Mouse (Mus musculus): ENCODE data around the gene Nploc4. TPM values are rescaled to one million over a fixed set of nuclear protein-coding genes. Genes with fewer than 3 reads are reported as not detected.

The Nploc4 gene
- polyA plus RNA-seq (2014; fragmentation: Nextera tagmentation; extraction: Ambion mirVana) = 32.9 and 37.0 TPM in 2 replicates

DNA sequence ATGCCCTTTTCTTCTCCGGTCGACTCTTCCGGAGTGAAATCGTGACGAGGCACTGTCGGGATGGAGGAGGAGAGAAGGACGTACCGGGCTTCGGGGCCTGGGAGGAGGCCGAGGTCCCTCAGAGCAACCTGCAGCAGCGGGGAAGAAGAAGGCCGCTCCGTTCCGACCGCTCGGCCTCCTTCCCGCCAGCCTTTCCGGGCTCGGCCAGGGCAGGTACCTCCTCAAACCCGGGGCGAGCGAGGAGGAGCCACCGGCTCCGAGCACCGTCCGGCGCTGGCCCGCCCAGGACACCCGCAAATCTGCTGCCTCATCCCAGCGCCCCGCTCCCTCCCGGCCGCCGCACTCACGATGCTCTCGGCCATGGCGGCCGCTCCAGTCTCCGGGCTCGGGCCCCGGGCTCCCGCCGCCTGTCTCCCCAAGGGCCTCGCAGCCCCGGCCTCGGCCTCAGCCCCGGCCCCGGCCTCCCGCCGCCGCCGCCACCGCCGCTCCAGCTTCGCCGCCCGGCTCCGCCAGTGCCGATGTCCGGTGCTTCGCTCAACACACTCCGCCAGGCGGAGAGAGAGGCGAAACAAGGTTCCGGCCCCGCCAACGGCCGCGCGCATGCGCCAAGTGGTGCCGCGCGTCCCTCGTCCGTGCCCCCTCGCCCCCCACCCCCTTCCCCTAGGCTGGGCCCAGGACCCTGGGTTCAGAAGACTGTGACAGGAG, at the start of gene Nploc4:
Gene Nploc4, minus strand, starts transcription at position 557 of the 705 bp plus-strand sequence.
- H3K4me1 ChIP-seq (ENCODE audit: control insufficient read depth, insufficient read depth, low read length) = peaks cover 7% of the 10 kb centered on the region; the same call in 1 of the 2 replicates
- H3K27me3 ChIP-seq (ENCODE audit: control insufficient read depth, insufficient read depth, low read length) = no peaks in the 10 kb centered on the region
- peak within 1 kb of the TSS; percentile 94 for H3K9ac ChIP-seq (replicated peaks; ENCODE audit: low read depth, low read length)
- ATAC-seq (ENCODE audit: insufficient number of reproducible peaks, insufficient read depth, low FRiP score, low read depth) = peak; percentile 88
- no peaks in the 10 kb centered on the region for H3K9me3 ChIP-seq (ENCODE audit: control insufficient read depth, low read depth, low read length)
- peak within 1 kb of the TSS; percentile 95 for H3K4me3 ChIP-seq (ENCODE audit: low read depth, low read length)
- H3K36me3 ChIP-seq (ENCODE audit: control insufficient read depth, insufficient read depth, low read length) = peaks cover 18% of the 10 kb centered on the region
- H3K27ac ChIP-seq (ENCODE audit: low read length) = no peak within 1 kb of the TSS; the same call in 1 of the 2 replicates
- H3K4me2 ChIP-seq (replicated peaks; ENCODE audit: low read depth, low read length) = peak within 1 kb of the TSS; percentile 83
- WGBS = under 1% methylated on average over 59 of the region's 77 CpGs

- peaks cover 11% of the 10 kb centered on the region for H3K4me1 ChIP-seq (ENCODE audit: control insufficient read depth, insufficient read depth, low read length)
These were observed 47.7 kb upstream of the Nploc4 start for GRCm38 (mm10) chr11:120485251-120485650.

DNA sequence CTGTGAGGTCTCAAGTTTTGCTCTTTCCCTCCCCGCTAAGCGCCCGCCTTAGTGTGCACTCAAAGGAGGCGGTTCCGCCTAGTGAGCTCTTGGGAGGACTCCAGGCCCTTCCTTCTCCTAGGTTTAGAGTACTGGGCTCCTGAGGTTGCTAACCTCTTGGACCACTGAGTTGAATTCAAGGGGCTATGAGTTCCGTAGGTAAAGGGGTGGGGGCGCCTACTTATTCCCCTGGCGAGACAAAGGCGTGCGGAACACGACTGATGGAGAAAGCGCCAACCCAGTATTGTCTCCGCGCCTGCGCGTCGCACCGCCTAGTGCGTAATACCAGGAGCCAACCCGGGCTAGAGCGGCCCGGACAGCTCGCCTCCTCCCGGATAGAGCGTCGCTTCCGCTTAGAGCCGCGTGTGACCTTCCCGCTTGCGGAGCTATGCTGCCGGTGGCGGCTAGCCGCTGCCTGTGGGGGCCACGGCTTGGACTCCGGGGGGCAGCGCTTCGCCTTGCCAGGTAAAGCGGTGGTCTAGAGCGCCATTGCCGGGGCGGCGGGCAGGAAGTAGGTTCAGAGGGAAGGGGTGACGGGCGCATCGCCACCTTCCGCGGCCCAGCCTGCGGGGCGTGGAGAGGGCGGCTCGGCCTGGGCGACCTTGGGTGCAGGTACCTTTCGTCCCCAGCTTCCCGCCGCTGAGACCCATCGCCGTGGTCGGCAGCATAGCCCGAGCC, 46.9 kb upstream of the Nploc4 start, which contains the start of gene Mrpl12:
Gene Mrpl12, plus strand, starts transcription at position 349 of the 717 bp plus-strand sequence.
- Histone ChIP-seq H3K4me1 (ENCODE audit: control insufficient read depth, insufficient read depth, low read length) (peaks cover 8% of the 10 kb centered on the region), H3K27me3 (ENCODE audit: control insufficient read depth, insufficient read depth, low read length) (no peaks in the 10 kb centered on the region), H3K27ac (ENCODE audit: low read length) (peak within 1 kb of the TSS; percentile 86), H3K36me3 (ENCODE audit: control insufficient read depth, insufficient read depth, low read length) (peaks cover 65% of the 10 kb centered on the region), H3K9ac (replicated peaks; ENCODE audit: low read depth, low read length) (peak within 1 kb of the TSS; percentile 80), H3K9me3 (ENCODE audit: control insufficient read depth, low read depth, low read length) (no peaks in the 10 kb centered on the region), H3K4me3 (ENCODE audit: low read depth, low read length) (peak within 1 kb of the TSS; percentile 96), H3K4me2 (replicated peaks; ENCODE audit: low read depth, low read length) (peak within 1 kb of the TSS; percentile 91)
- peak; percentile 95 for ATAC-seq (ENCODE audit: insufficient number of reproducible peaks, insufficient read depth, low FRiP score, low read depth)
- under 1% methylated on average over 60 of the region's 60 CpGs for WGBS

More at GRCm38 (mm10) chr11:120485251-120485650, 47.7 kb upstream of the Nploc4 start:
- Histone ChIP-seq H3K36me3 (ENCODE audit: control insufficient read depth, insufficient read depth, low read length) (peaks cover 64% of the 10 kb centered on the region), H3K9me3 (ENCODE audit: control insufficient read depth, low read depth, low read length) (no peaks in the 10 kb centered on the region), H3K27ac (ENCODE audit: low read length) (no peak overlapping the region), H3K4me3 (ENCODE audit: low read depth, low read length) (peak overlapping the region; percentile 96), H3K9ac (replicated peaks; ENCODE audit: low read depth, low read length) (peak overlapping the region; percentile 80), H3K4me2 (replicated peaks; ENCODE audit: low read depth, low read length) (peak overlapping the region; percentile 91), H3K27me3 (ENCODE audit: control insufficient read depth, insufficient read depth, low read length) (no peaks in the 10 kb centered on the region)
- WGBS = 7% methylated on average over 10 of the region's 10 CpGs
- ATAC-seq (ENCODE audit: insufficient number of reproducible peaks, insufficient read depth, low FRiP score, low read depth) = no peak

- WGBS = 85% methylated on average over 7 of the region's 7 CpGs
- H3K4me3 ChIP-seq (ENCODE audit: low read depth, low read length) = peak overlapping the region; percentile 96; the same call in 1 of the 2 replicates
- H3K9me3 ChIP-seq (ENCODE audit: control insufficient read depth, low read depth, low read length) = no peaks in the 10 kb centered on the region
- H3K36me3 ChIP-seq (ENCODE audit: control insufficient read depth, insufficient read depth, low read length) = peaks cover 65% of the 10 kb centered on the region
- no peak overlapping the region; the same call in 1 of the 2 replicates for H3K27ac ChIP-seq (ENCODE audit: low read length)
- H3K9ac ChIP-seq (replicated peaks; ENCODE audit: low read depth, low read length) = no peak overlapping the region
- H3K4me2 ChIP-seq (replicated peaks; ENCODE audit: low read depth, low read length) = peak overlapping the region; percentile 91; the same call in 1 of the 2 replicates
- no peaks in the 10 kb centered on the region for H3K27me3 ChIP-seq (ENCODE audit: control insufficient read depth, insufficient read depth, low read length)
- peaks cover 7% of the 10 kb centered on the region for H3K4me1 ChIP-seq (ENCODE audit: control insufficient read depth, insufficient read depth, low read length)
- ATAC-seq (ENCODE audit: insufficient number of reproducible peaks, insufficient read depth, low FRiP score, low read depth) = no peak
These were observed 46.0 kb upstream of the Nploc4 start for GRCm38 (mm10) chr11:120483448-120483934.

DNA sequence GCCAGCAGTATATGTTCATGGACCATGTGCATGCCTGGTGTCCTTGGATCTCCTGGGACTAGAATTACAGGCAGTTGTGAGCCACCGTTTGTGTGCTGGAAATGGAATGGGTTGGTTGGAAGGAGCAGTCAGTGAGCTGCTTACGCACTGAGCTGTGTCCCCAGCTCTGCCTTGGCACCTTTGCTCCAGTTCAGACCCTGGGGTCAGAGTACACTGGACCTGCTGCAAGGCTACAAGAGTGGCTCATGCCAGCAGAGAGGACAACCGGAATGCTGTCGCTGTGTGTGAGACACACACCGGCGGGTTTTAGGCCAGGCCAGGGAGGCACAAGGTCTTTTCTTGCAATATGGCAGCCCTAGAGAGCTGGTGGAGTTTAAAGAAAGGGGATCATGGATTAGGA, 34.5 kb upstream of the Nploc4 start:
- no peak for ATAC-seq (ENCODE audit: insufficient number of reproducible peaks, insufficient read depth, low FRiP score, low read depth)
- no peak overlapping the region for H3K4me2 ChIP-seq (replicated peaks; ENCODE audit: low read depth, low read length)
- H3K4me1 ChIP-seq (ENCODE audit: control insufficient read depth, insufficient read depth, low read length) = peaks cover 8% of the 10 kb centered on the region; the same call in 1 of the 2 replicates
- 96% methylated on average over 6 of the region's 6 CpGs for WGBS
- no peak overlapping the region for H3K4me3 ChIP-seq (ENCODE audit: low read depth, low read length)
- no peak overlapping the region for H3K27ac ChIP-seq (ENCODE audit: low read length)
- no peak overlapping the region for H3K9ac ChIP-seq (replicated peaks; ENCODE audit: low read depth, low read length)
- H3K27me3 ChIP-seq (ENCODE audit: control insufficient read depth, insufficient read depth, low read length) = no peaks in the 10 kb centered on the region
- peaks cover 64% of the 10 kb centered on the region for H3K36me3 ChIP-seq (ENCODE audit: control insufficient read depth, insufficient read depth, low read length)
- H3K9me3 ChIP-seq (ENCODE audit: control insufficient read depth, low read depth, low read length) = no peaks in the 10 kb centered on the region

- WGBS = under 1% methylated on average over 33 of the region's 33 CpGs
- Histone ChIP-seq H3K4me2 (replicated peaks; ENCODE audit: low read depth, low read length) (peak overlapping the region; percentile 90), H3K27ac (ENCODE audit: low read length) (no peak overlapping the region), H3K9me3 (ENCODE audit: control insufficient read depth, low read depth, low read length) (no peaks in the 10 kb centered on the region), H3K4me1 (ENCODE audit: control insufficient read depth, insufficient read depth, low read length) (peaks cover 16% of the 10 kb centered on the region; the same call in 1 of the 2 replicates), H3K27me3 (ENCODE audit: control insufficient read depth, insufficient read depth, low read length) (no peaks in the 10 kb centered on the region), H3K9ac (replicated peaks; ENCODE audit: low read depth, low read length) (peak overlapping the region; percentile 82), H3K4me3 (ENCODE audit: low read depth, low read length) (peak overlapping the region; percentile 92), H3K36me3 (ENCODE audit: control insufficient read depth, insufficient read depth, low read length) (peaks cover 45% of the 10 kb centered on the region)
- ATAC-seq (ENCODE audit: insufficient number of reproducible peaks, insufficient read depth, low FRiP score, low read depth) = no peak; the same call in 1 of the 2 replicates
These were observed 30.2 kb upstream of the Nploc4 start for GRCm38 (mm10) chr11:120467736-120468092.

- WGBS = 0% methylated on average over 53 of the region's 54 CpGs
- no peaks in the 10 kb centered on the region for H3K9me3 ChIP-seq (ENCODE audit: control insufficient read depth, low read depth, low read length)
These were observed 29.7 kb upstream of the Nploc4 start, which contains the start of gene Arl16 for GRCm38 (mm10) chr11:120467051-120467735. Arl16 (minus strand) TSS chr11:120467607.

GRCm38 (mm10) chr11:120465521-120465920, 28.0 kb upstream of the Nploc4 start:
- no peak overlapping the region for H3K4me3 ChIP-seq (ENCODE audit: low read depth, low read length)
- peaks cover 16% of the 10 kb centered on the region; the same call in 1 of the 2 replicates for H3K4me1 ChIP-seq (ENCODE audit: control insufficient read depth, insufficient read depth, low read length)
- ATAC-seq (ENCODE audit: insufficient number of reproducible peaks, insufficient read depth, low FRiP score, low read depth) = no peak
- WGBS = 92% methylated on average over 4 of the region's 4 CpGs
- no peaks in the 10 kb centered on the region for H3K27me3 ChIP-seq (ENCODE audit: control insufficient read depth, insufficient read depth, low read length)
- H3K9me3 ChIP-seq (ENCODE audit: control insufficient read depth, low read depth, low read length) = no peaks in the 10 kb centered on the region
- H3K9ac ChIP-seq (replicated peaks; ENCODE audit: low read depth, low read length) = no peak overlapping the region
- H3K4me2 ChIP-seq (replicated peaks; ENCODE audit: low read depth, low read length) = no peak overlapping the region
- H3K27ac ChIP-seq (ENCODE audit: low read length) = no peak overlapping the region
- peaks cover 40% of the 10 kb centered on the region for H3K36me3 ChIP-seq (ENCODE audit: control insufficient read depth, insufficient read depth, low read length)

More at GRCm38 (mm10) chr11:120467051-120467735, 29.7 kb upstream of the Nploc4 start, which contains the start of gene Arl16:
- Histone ChIP-seq H3K4me2 (replicated peaks; ENCODE audit: low read depth, low read length) (peak within 1 kb of the TSS; percentile 90), H3K36me3 (ENCODE audit: control insufficient read depth, insufficient read depth, low read length) (peaks cover 45% of the 10 kb centered on the region), H3K4me3 (ENCODE audit: low read depth, low read length) (peak within 1 kb of the TSS; percentile 92), H3K27ac (ENCODE audit: low read length) (peak within 1 kb of the TSS; percentile 58; the same call in 1 of the 2 replicates), H3K27me3 (ENCODE audit: control insufficient read depth, insufficient read depth, low read length) (no peaks in the 10 kb centered on the region), H3K9ac (replicated peaks; ENCODE audit: low read depth, low read length) (peak within 1 kb of the TSS; percentile 82), H3K4me1 (ENCODE audit: control insufficient read depth, insufficient read depth, low read length) (peaks cover 16% of the 10 kb centered on the region; the same call in 1 of the 2 replicates)
- ATAC-seq (ENCODE audit: insufficient number of reproducible peaks, insufficient read depth, low FRiP score, low read depth) = peak; percentile 100
